Mouse (Mus musculus) cerebellum, adult 9-10 months (tissue): ENCODE measurements around the gene Ss18l1.

Experiments
- DNase-seq: peaks from one replicate; pipeline ENCODE4 v3.0.0; 2022

The Ss18l1 gene

DNA sequence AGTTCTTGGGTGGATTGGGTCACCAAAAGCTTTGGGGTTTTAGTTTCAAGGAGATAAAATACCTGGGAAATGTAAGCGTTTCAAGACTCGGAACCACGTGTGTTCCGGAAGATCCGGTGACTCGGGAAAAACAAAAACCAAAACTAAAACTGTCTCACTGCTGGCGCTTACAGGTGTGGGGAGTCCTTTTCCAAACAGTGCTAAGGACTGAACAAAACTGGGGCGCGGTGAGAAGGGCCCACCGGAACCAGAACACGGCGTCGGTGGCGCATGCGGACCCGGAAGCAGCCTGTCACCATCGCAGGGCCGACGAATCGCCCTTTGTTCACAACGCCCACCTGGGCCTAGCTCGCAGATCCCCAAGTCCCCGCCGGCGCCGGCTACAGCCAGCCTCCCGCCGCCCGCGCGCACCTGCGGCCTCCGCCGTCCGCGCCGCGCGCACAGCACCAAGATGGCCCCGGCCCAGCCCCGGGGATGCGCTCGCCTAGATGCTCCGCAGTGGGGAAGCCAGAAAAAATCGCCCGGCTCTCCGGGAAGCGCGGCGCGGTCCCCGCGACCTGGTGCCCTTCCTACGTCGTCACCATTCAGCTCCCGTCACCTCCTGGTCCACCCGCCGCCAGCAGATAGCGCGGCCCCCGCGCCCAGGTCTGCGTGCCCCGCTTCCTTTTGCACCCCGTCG lies 593 bp upstream of the Ss18l1 start:
- no peak for DNase-seq

- DNase-seq = peak; percentile 78
These were observed 678 bp downstream of the Ss18l1 start for GRCm38 (mm10) chr2:180042858-180043515.

DNA sequence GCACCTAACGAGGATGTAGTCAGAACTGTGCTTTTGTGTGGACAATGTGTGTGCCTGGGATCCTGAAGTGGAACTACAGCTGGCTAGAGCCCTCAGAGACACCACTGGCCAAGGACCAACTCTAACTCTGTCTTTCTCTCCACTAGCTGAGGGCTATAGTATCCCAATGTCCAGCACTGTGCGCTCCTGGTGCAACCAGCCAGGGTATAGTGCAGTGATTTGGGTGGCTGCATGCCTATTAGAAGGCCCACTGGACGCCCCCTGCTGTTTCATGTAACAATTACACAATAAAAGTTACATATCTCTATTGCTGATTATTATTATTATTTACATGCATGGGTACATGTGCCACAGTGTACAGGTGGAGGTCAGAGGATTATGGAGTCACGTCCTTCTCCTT lies 3.0 kb downstream of the Ss18l1 start:
- DNase-seq = peak; percentile 66

DNA sequence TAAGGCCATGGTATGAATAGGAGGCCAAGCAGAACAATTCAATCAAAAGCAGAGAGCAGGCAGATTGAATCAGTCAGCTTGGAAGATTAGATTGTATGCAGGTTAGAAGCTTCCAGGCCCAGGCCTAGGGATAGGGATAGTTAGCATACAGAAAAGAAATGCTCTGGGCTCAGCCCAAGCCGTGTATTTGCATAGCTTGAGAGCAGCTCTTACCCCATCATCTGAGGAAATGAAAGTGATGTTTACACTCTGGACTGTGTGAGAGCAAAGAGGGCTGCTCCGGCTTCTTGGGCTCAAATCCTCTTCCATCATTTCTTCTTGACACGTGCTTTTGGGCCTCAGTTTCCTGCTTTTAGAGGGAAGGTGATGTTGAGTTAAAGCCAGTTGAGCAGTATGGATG lies 5.3 kb downstream of the Ss18l1 start:
- DNase-seq = no peak

- no peak for DNase-seq
These were observed 5.8 kb downstream of the Ss18l1 start for GRCm38 (mm10) chr2:180047980-180048635.

- peak; percentile 92 for DNase-seq
These were observed 8.7 kb downstream of the Ss18l1 start for GRCm38 (mm10) chr2:180050986-180051385.

DNA sequence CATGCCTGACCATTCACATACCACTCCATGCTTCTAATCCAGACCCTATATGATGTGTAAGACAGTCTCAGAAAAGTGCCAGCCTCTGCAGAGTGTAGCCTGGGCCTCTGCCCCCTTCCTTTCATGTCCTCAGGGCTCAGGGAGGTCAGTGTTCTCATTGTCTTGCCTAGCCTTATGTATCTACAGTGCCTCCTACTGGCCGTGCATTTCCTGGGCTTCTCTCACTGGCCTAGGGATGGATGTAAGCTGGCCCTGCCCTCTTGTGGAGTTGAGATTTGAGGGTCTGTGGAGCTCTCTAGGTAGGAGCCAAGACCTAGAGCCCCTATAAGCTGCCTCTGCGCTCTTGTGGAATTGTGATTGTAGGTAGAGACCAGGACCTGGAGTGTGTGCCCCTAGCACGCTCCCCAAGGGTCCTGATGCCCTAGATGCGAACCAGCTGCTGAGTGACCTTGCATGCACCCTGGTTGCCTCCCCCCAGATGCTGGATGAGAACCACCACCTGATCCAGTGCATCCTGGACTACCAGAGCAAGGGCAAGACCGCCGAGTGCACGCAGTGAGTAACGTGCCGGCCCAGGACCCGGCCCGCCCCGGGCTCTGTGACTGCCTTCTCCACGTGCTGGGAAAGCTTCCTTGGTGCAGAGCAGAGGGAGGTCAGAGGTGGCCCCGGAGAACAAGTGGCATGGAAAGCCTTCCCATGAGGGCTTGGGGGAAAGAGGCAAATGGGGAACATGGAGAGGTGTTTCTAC lies 9.9 kb downstream of the Ss18l1 start:
- no peak for DNase-seq

GRCm38 (mm10) chr2:180053001-180053400 lies 10.7 kb downstream of the Ss18l1 start:
- no peak for DNase-seq

DNA sequence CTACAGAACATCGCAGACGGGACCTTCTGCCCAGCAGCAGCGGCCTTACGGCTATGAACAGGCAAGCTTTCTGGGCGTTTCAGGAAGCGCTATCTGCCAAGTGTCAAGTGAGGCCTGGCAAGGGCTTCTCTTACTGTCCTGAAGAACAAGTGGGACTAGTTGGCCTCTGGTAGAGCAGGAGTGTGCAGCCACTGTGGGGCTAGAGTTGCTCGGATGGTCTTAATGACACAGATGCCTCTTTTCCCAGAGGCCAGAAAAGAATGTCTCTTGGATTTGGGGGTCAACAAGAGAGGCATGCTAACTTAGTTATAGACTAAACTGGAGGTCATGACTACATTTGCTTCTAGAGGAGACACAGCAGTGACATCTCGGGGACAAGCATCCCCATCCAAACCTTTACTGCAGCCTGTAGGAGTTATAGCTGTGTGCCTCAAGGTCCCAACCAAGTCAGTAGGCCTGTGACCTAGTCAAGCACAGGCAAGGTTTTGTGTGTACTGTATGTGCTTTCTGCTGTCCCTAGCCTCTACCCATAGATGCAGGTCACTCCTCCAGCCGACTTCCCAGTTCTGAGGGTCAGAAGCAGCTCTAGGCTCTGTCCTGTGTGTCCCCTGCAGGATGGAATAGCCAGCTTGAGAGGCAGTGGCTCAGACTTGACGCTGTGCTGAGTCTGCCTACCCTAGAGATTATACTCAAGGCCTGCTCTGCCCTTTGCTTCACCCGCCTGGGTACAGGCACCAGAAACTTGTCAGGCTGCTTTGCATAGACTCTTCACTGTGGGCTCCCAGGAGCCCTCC lies 21.2 kb downstream of the Ss18l1 start:
- DNase-seq = no peak

DNA sequence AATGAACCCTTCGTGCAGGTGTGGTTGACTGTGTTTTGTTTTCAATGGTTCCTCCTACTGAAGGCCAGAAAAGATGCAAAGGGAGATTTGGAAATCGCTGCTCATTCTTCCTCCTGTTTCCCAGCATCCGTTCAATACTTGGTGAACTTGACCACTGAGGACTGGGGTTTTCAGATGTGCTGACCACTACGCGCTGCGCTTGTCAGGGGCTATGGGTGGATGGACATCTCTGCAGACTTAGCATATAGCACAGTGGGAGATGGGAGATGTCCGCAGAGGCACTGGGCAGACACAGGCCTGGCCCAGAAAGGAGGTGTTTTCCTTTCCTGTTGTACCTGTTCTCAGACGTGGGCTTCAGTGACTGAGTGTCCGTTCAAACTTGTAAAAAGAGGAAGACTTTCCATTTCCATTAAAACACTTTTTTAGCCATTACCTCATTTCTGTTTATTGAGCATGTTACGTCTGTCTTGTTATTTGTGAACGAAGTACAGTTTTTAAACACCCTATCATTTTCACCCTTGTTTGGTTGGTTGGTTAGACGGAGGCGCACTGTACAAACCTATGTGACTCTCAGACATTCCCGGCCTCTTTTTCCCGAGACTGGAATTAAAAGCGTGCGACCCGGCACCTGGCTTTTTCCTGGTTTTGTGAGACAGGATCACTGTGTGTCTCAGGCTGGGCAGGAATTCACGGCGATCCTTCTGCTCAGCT lies 27.6 kb downstream of the Ss18l1 start:
- DNase-seq = peak; percentile 38

- peak; percentile 95 for DNase-seq
These were observed 28.5 kb downstream of the Ss18l1 start, which contains the start of gene Mtg2 for GRCm38 (mm10) chr2:180070481-180071453. Gene Mtg2 (plus strand): TSS chr2:180070588.

DNA sequence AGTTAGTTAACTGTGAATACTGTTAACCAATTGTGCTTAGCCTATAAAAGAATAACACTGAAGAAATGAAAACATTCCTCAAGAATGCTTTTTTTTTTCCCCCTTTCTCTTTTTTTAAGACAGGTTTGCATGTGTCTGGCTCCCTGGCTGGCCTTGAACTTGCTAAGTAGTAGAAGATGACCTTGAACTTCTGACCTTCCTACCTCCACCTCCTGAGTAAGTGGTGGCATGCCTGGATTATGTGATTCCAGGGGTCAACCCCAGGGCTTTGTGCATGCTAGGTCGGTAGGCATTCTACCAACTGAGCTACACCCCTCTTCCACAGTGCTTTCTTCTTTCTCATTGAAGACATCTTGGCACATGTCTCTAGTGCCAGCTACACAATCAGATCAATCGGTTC lies 29.4 kb downstream of the Ss18l1 start:
- DNase-seq = no peak

GRCm38 (mm10) chr2:180072886-180073285 lies 30.6 kb downstream of the Ss18l1 start:
- no peak for DNase-seq

DNA sequence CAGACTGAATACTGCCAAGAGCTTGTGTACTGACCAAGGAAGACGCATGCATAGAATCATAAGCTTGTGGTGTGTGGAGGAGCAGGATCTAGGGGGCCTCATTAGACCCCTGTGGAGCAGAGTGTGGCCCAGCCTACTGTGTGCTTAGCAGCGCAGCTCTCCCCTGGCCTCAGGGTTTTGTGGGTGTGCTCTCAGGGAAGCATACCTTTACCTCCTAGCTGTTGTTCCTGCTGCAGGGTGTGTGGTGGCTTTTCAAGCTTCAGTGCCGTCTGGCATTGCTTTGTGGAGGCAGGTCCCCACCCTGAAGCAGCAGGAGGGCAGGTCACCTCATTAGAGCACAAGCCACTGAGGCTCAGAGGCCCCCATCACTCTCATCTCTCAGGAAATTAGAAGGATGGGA lies 35.3 kb downstream of the Ss18l1 start:
- no peak for DNase-seq

GRCm38 (mm10) chr2:180080680-180081079 lies 38.4 kb downstream of the Ss18l1 start:
- no peak for DNase-seq

DNA sequence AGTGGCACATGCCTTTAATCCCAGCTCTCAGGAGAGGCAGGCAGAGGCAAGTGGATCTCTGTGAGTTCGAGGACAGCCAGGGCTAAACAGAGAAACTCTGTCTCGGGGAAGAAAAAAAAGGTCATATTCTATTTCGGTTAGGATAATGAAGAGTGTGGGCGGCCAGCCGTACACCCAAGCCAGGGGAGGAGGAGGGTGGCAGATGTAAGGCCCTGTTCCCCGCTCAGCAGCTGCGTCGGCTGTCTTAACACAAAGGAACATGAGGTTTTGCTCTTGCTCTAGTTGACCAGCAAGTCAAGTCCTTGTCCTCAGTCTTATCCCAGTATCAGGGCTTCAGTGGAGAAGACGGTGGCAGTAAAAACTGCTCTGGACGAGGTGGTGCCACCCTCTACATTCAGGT lies 40.8 kb downstream of the Ss18l1 start:
- no peak for DNase-seq

GRCm38 (mm10) chr2:180084565-180084964 lies 42.3 kb downstream of the Ss18l1 start:
- no peak for DNase-seq

GRCm38 (mm10) chr2:180085926-180086636 lies 43.8 kb downstream of the Ss18l1 start:
- DNase-seq = no peak

DNA sequence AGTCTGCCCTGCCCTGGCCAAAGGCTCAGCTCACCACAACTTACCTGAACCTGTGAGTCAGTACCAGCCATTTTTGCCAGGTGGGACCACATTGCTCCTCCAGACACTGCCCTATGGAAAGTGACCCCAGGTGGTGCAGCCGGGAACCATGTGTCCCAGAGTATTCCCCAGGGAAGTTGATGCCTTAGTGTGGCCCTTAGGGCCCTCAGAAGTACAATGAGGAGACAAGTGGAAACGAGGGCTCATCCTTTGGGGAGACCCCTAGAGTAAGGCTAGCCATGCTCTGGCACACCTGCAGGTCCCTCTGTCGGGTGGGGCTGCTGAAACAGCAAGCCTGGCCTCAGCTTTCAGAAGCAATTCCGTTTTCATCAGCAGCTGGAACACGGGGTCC lies 44.3 kb downstream of the Ss18l1 start:
- no peak for DNase-seq

- DNase-seq = no peak
These were observed 45.2 kb downstream of the Ss18l1 start for GRCm38 (mm10) chr2:180087472-180087871.
